Mouse (Mus musculus): ENCODE measurements around the gene Lefty2. TPM values are rescaled to one million over a fixed set of nuclear protein-coding genes. Genes with fewer than 3 reads are reported as not detected.

Gene Lefty2
- total and polyA plus RNA-seq, 3 experiments = not detected

- no peak overlapping the region for H3K27ac ChIP-seq (ENCODE audit: control insufficient read depth, low read depth, low read length)
- H3K4me1 ChIP-seq (ENCODE audit: control insufficient read depth in 1 of 2, insufficient read depth in 2 of 2, low read length in 2 of 2) = peaks cover 5 to 17% of the 10 kb centered on the region in 2 experiments
- H3K9ac ChIP-seq (ENCODE audit: control insufficient read depth, low read depth, low read length, poor library complexity, severe bottlenecking) = no peak overlapping the region
- no peaks in the 10 kb centered on the region for H3K79me2 ChIP-seq (ENCODE audit: control insufficient read depth, insufficient read depth, low read length, poor library complexity)
- no peak for TF ChIP-seq GABPA (IDR thresholded peaks at IDR 0.05; ENCODE audit: low read depth, low read length)
- peak; percentile 53 for TF ChIP-seq GATA1 (IDR thresholded peaks at IDR 0.05; ENCODE audit: low read depth, low read length)
- TF ChIP-seq ZC3H11A (IDR thresholded peaks at IDR 0.05; ENCODE audit: low read depth, low read length) = no peak
- no peaks in the 10 kb centered on the region for H3K27me3 ChIP-seq (ENCODE audit: control insufficient read depth in 1 of 2, insufficient read depth in 2 of 2, low read length in 2 of 2)
- DNase-seq (ENCODE audit: low read depth, low spot score) = no peak
- H3K9me3 ChIP-seq (replicated peaks; ENCODE audit: insufficient read depth, low read length) = no peaks in the 10 kb centered on the region
- H3K36me3 ChIP-seq (ENCODE audit: control insufficient read depth in 1 of 2, insufficient read depth in 2 of 2, low read length in 2 of 2) = peaks cover 0 to 11% of the 10 kb centered on the region in 2 experiments; a peak in 2 of 4 replicates
- H3K4me3 ChIP-seq (ENCODE audit: control insufficient read depth in 1 of 2, insufficient read depth in 1 of 2, low read depth in 2 of 2, low read length in 2 of 2) = no peak overlapping the region
These were observed 24.1 kb downstream of the Lefty2 start for GRCm38 (mm10) chr1:180917053-180917452.

GRCm38 (mm10) chr1:180919686-180920085 lies 26.8 kb downstream of the Lefty2 start:
- peaks cover 0 to 10% of the 10 kb centered on the region in 2 experiments; a peak in 2 of 4 replicates for H3K4me1 ChIP-seq (ENCODE audit: control insufficient read depth in 1 of 2, insufficient read depth in 2 of 2, low read length in 2 of 2)
- DNase-seq (ENCODE audit: low read depth, low spot score) = peak; percentile 58

GRCm38 (mm10) chr1:180922273-180923048 lies 29.6 kb downstream of the Lefty2 start:
- H3K27ac ChIP-seq (ENCODE audit: control insufficient read depth, low read depth, low read length) = peak overlapping the region; percentile 48; the same call in 1 of the 2 replicates
- peaks cover 0 to 5% of the 10 kb centered on the region in 2 experiments; a peak in 2 of 4 replicates for H3K36me3 ChIP-seq (ENCODE audit: control insufficient read depth in 1 of 2, insufficient read depth in 2 of 2, low read length in 2 of 2)
- H3K9ac ChIP-seq (ENCODE audit: control insufficient read depth, low read depth, low read length, poor library complexity, severe bottlenecking) = peak overlapping the region; percentile 31
- no peak overlapping the region for H3K4me3 ChIP-seq (ENCODE audit: control insufficient read depth in 1 of 2, insufficient read depth in 1 of 2, low read depth in 2 of 2, low read length in 2 of 2)
- no peaks in the 10 kb centered on the region for H3K79me2 ChIP-seq (ENCODE audit: control insufficient read depth, insufficient read depth, low read length, poor library complexity)
- peak; percentile 86 for DNase-seq (ENCODE audit: low read depth, low spot score)
- H3K4me1 ChIP-seq (ENCODE audit: control insufficient read depth in 1 of 2, insufficient read depth in 2 of 2, low read length in 2 of 2) = peaks cover 0 to 7% of the 10 kb centered on the region in 2 experiments; a peak in 2 of 4 replicates
- H3K9me3 ChIP-seq (replicated peaks; ENCODE audit: insufficient read depth, low read length) = no peaks in the 10 kb centered on the region
- no peaks in the 10 kb centered on the region for H3K27me3 ChIP-seq (ENCODE audit: control insufficient read depth in 1 of 2, insufficient read depth in 2 of 2, low read length in 2 of 2)
- TF ChIP-seq USF1 (IDR thresholded peaks at IDR 0.05; ENCODE audit: low read depth, low read length) = no peak
- TF ChIP-seq RCOR1 (IDR thresholded peaks at IDR 0.05; ENCODE audit: low read depth, low read length) = peak; percentile 56
- TF ChIP-seq KAT2A (conservative IDR thresholded peaks at IDR 0.05; ENCODE audit: low read depth, low read length) = no peak
- no peak for TF ChIP-seq ZKSCAN1 (IDR thresholded peaks at IDR 0.05; ENCODE audit: low read depth, low read length)
- TF ChIP-seq USF2 (IDR thresholded peaks at IDR 0.05; ENCODE audit: borderline replicate concordance in 1 of 2, insufficient read depth in 1 of 2, low read depth in 1 of 2, low read length in 2 of 2) = no peak
- TF ChIP-seq MXI1 (IDR thresholded peaks at IDR 0.05; ENCODE audit: low read depth, low read length) = no peak
- no peak for TF ChIP-seq TAL1 (IDR thresholded peaks at IDR 0.05; ENCODE audit: low read length)
- no peak for TF ChIP-seq SMC3 (IDR thresholded peaks at IDR 0.05; ENCODE audit: low read depth, low read length)
- no peak for TF ChIP-seq ELF1 (IDR thresholded peaks at IDR 0.05; ENCODE audit: low read depth, low read length)
- TF ChIP-seq MAZ (IDR thresholded peaks at IDR 0.05; ENCODE audit: low read depth, low read length) = no peak
- TF ChIP-seq POLR2A (IDR thresholded peaks at IDR 0.05; ENCODE audit: control insufficient read depth in 1 of 2, insufficient read depth in 1 of 2, low read depth in 1 of 2, low read length in 2 of 2, poor library complexity in 1 of 2) = no peak
- no peak for TF ChIP-seq CHD1 (IDR thresholded peaks at IDR 0.05; ENCODE audit: low read depth, low read length)
- TF ChIP-seq MAX (IDR thresholded peaks at IDR 0.05; ENCODE audit: low read length) = no peak
- TF ChIP-seq POLR2AphosphoS5 (IDR thresholded peaks at IDR 0.05; ENCODE audit: borderline replicate concordance, low read depth, low read length) = no peak
- TF ChIP-seq POLR2AphosphoS2 (IDR thresholded peaks at IDR 0.05; ENCODE audit: low read length) = no peak
- 0 out of 2 replicates have a peak, but pooled peaks have one; percentile 13 for TF ChIP-seq HCFC1 (IDR thresholded peaks at IDR 0.05; ENCODE audit: low read depth, low read length)
- no peak for TF ChIP-seq UBTF (IDR thresholded peaks at IDR 0.05; ENCODE audit: borderline replicate concordance, insufficient read depth, low read depth, low read length)
- TF ChIP-seq BHLHE40 (IDR thresholded peaks at IDR 0.05; ENCODE audit: borderline replicate concordance, low read depth, low read length) = no peak
- TF ChIP-seq ETS1 (IDR thresholded peaks at IDR 0.05; ENCODE audit: low read depth, low read length) = peak; percentile 94

More at GRCm38 (mm10) chr1:180919686-180920085, 26.8 kb downstream of the Lefty2 start:
- Histone ChIP-seq H3K27ac (ENCODE audit: control insufficient read depth, low read depth, low read length) (no peak overlapping the region), H3K79me2 (ENCODE audit: control insufficient read depth, insufficient read depth, low read length, poor library complexity) (no peaks in the 10 kb centered on the region), H3K27me3 (ENCODE audit: control insufficient read depth in 1 of 2, insufficient read depth in 2 of 2, low read length in 2 of 2) (no peaks in the 10 kb centered on the region), H3K9ac (ENCODE audit: control insufficient read depth, low read depth, low read length, poor library complexity, severe bottlenecking) (no peak overlapping the region), H3K4me3 (ENCODE audit: control insufficient read depth in 1 of 2, insufficient read depth in 1 of 2, low read depth in 2 of 2, low read length in 2 of 2) (no peak overlapping the region), H3K9me3 (replicated peaks; ENCODE audit: insufficient read depth, low read length) (no peaks in the 10 kb centered on the region), H3K36me3 (ENCODE audit: control insufficient read depth in 1 of 2, insufficient read depth in 2 of 2, low read length in 2 of 2) (peaks cover 0 to 5% of the 10 kb centered on the region in 2 experiments; a peak in 2 of 4 replicates)
- TF ChIP-seq RAD21 (IDR thresholded peaks at IDR 0.05; ENCODE audit: low read depth, low read length) = peak; percentile 23
- peak; percentile 39 for TF ChIP-seq SMC3 (IDR thresholded peaks at IDR 0.05; ENCODE audit: low read depth, low read length)
- TF ChIP-seq GATA1 (IDR thresholded peaks at IDR 0.05; ENCODE audit: low read depth, low read length) = no peak
- TF ChIP-seq CTCF (IDR thresholded peaks at IDR 0.05 in 2 of 3, conservative IDR thresholded peaks at IDR 0.05 in 1 of 3; ENCODE audit: control insufficient read depth in 1 of 3, insufficient read depth in 1 of 3, low read depth in 2 of 3, low read length in 3 of 3, poor library complexity in 1 of 3, severe bottlenecking in 1 of 3) = peak; percentile 73 to 88 (median 83)

Measured in MEL (cell line).